Comparison of ENCODE assay signal across 8 mouse cellular contexts in genomic region chr3:88337367-88338020, GRCm38 (mm10). TPM values are rescaled to one million over a fixed set of nuclear protein-coding genes. Genes with fewer than 3 reads are reported as not detected.
A peak's percentile ranks its signal among the peaks of the same experiment; 100 is the strongest.
DNase-seq lines count a peak whose midpoint lies in the region; ATAC-seq and TF ChIP-seq lines count a peak whose summit lies in the region.

No protein-coding gene starts in this region.

- ATAC-seq in lung, embryonic 15.5 days (ENCODE audit: borderline replicate concordance, extremely low read depth, low FRiP score, low TSS enrichment): no peak
- peak; percentile 22 for ATAC-seq in activated CD4-positive, CD25-positive, alpha-beta regulatory T cell, adult 4 months
- ATAC-seq in forebrain, postnatal 0 days: no peak
- peak; percentile 53 for ATAC-seq in liver, embryonic 12.5 days
- no peak for ATAC-seq in stomach, embryonic 15.5 days (ENCODE audit: insufficient read depth, low FRiP score, low read depth)

- peak overlapping the region; percentile 82 for H3K4me3 ChIP-seq in lung, embryonic 15.5 days
- no peak overlapping the region for H3K4me3 ChIP-seq in lung, adult 2 months (replicated peaks; ENCODE audit: extremely low read depth, low read depth, low read length)
- no peak overlapping the region for H3K4me3 ChIP-seq in forebrain, postnatal 0 days (ENCODE audit: low read depth, low read length)
- peak overlapping the region; percentile 80 for H3K4me3 ChIP-seq in liver, embryonic 12.5 days
- H3K4me3 ChIP-seq in stomach, embryonic 15.5 days (replicated peaks): peak overlapping the region; percentile 20; the same call in 1 of the 2 replicates

- no peak overlapping the region for H3K27ac ChIP-seq in lung, embryonic 15.5 days
- H3K27ac ChIP-seq in forebrain, postnatal 0 days (ENCODE audit: low read depth, low read length): no peak overlapping the region
- peak overlapping the region; percentile 96 for H3K27ac ChIP-seq in liver, embryonic 12.5 days
- peak overlapping the region; percentile 40; the same call in 1 of the 2 replicates for H3K27ac ChIP-seq in stomach, embryonic 15.5 days

- peak overlapping the region; percentile 71; the same call in 1 of the 2 replicates for H3K4me2 ChIP-seq in lung, embryonic 15.5 days
- H3K4me2 ChIP-seq in forebrain, postnatal 0 days (ENCODE audit: low read depth): peak overlapping the region; percentile 57; the same call in 1 of the 2 replicates
- H3K4me2 ChIP-seq in liver, embryonic 12.5 days: peak overlapping the region; percentile 81
- peak overlapping the region; percentile 68 for H3K4me2 ChIP-seq in stomach, embryonic 15.5 days

- H3K9me3 ChIP-seq in lung, embryonic 15.5 days: no peaks in the 10 kb centered on the region
- H3K9me3 ChIP-seq in forebrain, postnatal 0 days (ENCODE audit: low read length): no peaks in the 10 kb centered on the region
- no peaks in the 10 kb centered on the region for H3K9me3 ChIP-seq in liver, embryonic 12.5 days (replicated peaks)
- H3K9me3 ChIP-seq in stomach, embryonic 15.5 days: no peaks in the 10 kb centered on the region

- no peak for TF ChIP-seq POLR2A in lung, adult 2 months (IDR thresholded peaks at IDR 0.05; ENCODE audit: borderline replicate concordance, extremely low read depth, low read depth, low read length)

- no peaks in the 10 kb centered on the region for H3K27me3 ChIP-seq in lung, embryonic 15.5 days
- no peaks in the 10 kb centered on the region for H3K27me3 ChIP-seq in forebrain, postnatal 0 days (ENCODE audit: insufficient read depth, low read length)
- H3K27me3 ChIP-seq in liver, embryonic 12.5 days (replicated peaks): peaks cover 1% of the 10 kb centered on the region; the same call in 1 of the 2 replicates
- no peaks in the 10 kb centered on the region for H3K27me3 ChIP-seq in stomach, embryonic 15.5 days (replicated peaks)

- H3K4me1 ChIP-seq in lung, embryonic 15.5 days: peaks cover 23% of the 10 kb centered on the region
- peaks cover 7% of the 10 kb centered on the region for H3K4me1 ChIP-seq in lung, adult 2 months (ENCODE audit: control insufficient read depth, insufficient read depth, low read length)
- H3K4me1 ChIP-seq in forebrain, postnatal 0 days (ENCODE audit: insufficient read depth): peaks cover 16% of the 10 kb centered on the region; the same call in 1 of the 2 replicates
- H3K4me1 ChIP-seq in liver, embryonic 12.5 days: peaks cover 73% of the 10 kb centered on the region
- H3K4me1 ChIP-seq in stomach, embryonic 15.5 days: peaks cover 11% of the 10 kb centered on the region

- H3K36me3 ChIP-seq in lung, embryonic 15.5 days: peaks cover 13% of the 10 kb centered on the region
- H3K36me3 ChIP-seq in forebrain, postnatal 0 days (ENCODE audit: insufficient read depth): peaks cover 10% of the 10 kb centered on the region
- H3K36me3 ChIP-seq in liver, embryonic 12.5 days: peaks cover 28% of the 10 kb centered on the region
- peaks cover 4% of the 10 kb centered on the region for H3K36me3 ChIP-seq in stomach, embryonic 15.5 days

- TF ChIP-seq CTCF in lung, adult 2 months (IDR thresholded peaks at IDR 0.05; ENCODE audit: insufficient read depth, low read length): no peak
- TF ChIP-seq CTCF in forebrain, postnatal 0 days (IDR thresholded peaks at IDR 0.05; ENCODE audit: low read depth): no peak

- no peak for DNase-seq in lung, adult 2 months
- no peak for DNase-seq in forebrain, postnatal 0 days
- DNase-seq in cerebellum, adult 9-11 months: no peak
- DNase-seq in adrenal gland, adult 8-10 months: no peak

- 70% methylated on average over 11 of the region's 11 CpGs for WGBS in lung, embryonic 15.5 days
- WGBS in lung, adult 2 months: 47% methylated on average over 11 of the region's 11 CpGs
- WGBS in forebrain, postnatal 0 days: 86% methylated on average over 11 of the region's 11 CpGs
- WGBS in liver, embryonic 12.5 days (ENCODE audit: insufficient replicate concordance): 22% methylated on average over 11 of the region's 11 CpGs
- WGBS in stomach, embryonic 15.5 days: 54% methylated on average over 11 of the region's 11 CpGs

- no peak overlapping the region for H3K9ac ChIP-seq in lung, embryonic 15.5 days
- H3K9ac ChIP-seq in forebrain, postnatal 0 days: no peak overlapping the region
- peak overlapping the region; percentile 89 for H3K9ac ChIP-seq in liver, embryonic 12.5 days
- no peak overlapping the region for H3K9ac ChIP-seq in stomach, embryonic 15.5 days

RNA-seq across cellular contexts. Expression of gene Smg5, which starts 1.4 kb away (rescaled TPM):
- polyA plus RNA-seq in lung, embryonic 15.5 days (2015; fragmentation: Nextera tagmentation; extraction: Ambion mirVana): 49.4 and 53.1 TPM in 2 replicates
- polyA plus RNA-seq in lung, adult 2 months (2012; rRNA removed): 48.4 and 63.7 TPM in 2 replicates
- 10 to 100 TPM; 30.2 to 50.2 TPM for polyA plus RNA-seq in activated CD4-positive, CD25-positive, alpha-beta regulatory T cell, adult 4 months (2017; shearing (Covaris generic))
- total RNA-seq in forebrain, postnatal 0 days (2014; rRNA removed): 85.3 and 96.5 TPM in 2 replicates
- polyA plus RNA-seq in forebrain, postnatal 0 days (2015; fragmentation: Nextera tagmentation; extraction: Ambion mirVana): 29.2 and 33.8 TPM in 2 replicates
- polyA plus RNA-seq in liver, embryonic 12.5 days (2016; fragmentation: Nextera tagmentation; extraction: Ambion mirVana): 56.1 and 58.8 TPM in 2 replicates
- 48.5 and 51.1 TPM in 2 replicates for polyA plus RNA-seq in stomach, embryonic 15.5 days (2015; fragmentation: Nextera tagmentation; extraction: Ambion mirVana)
- 10 to 100 TPM; 48.2 to 66.6 (median 55.9) TPM for total RNA-seq in adrenal gland, adult 8-10 months (2022)

RNA-seq across cellular contexts. Expression of gene Tmem79, which starts 1.5 kb away (rescaled TPM):
- 7.5 and 9.5 TPM in 2 replicates for polyA plus RNA-seq in lung, embryonic 15.5 days (2015; fragmentation: Nextera tagmentation; extraction: Ambion mirVana)
- 12.4 and 31.8 TPM in 2 replicates for polyA plus RNA-seq in lung, adult 2 months (2012; rRNA removed)
- 1 to 10 TPM in 1 of 2 experiments, under 1 TPM in 1; 0.78 to 1.3 TPM for polyA plus RNA-seq in activated CD4-positive, CD25-positive, alpha-beta regulatory T cell, adult 4 months (2017; shearing (Covaris generic))
- total RNA-seq in forebrain, postnatal 0 days (2014; rRNA removed): 0.33 and 1.5 TPM in 2 replicates
- polyA plus RNA-seq in forebrain, postnatal 0 days (2015; fragmentation: Nextera tagmentation; extraction: Ambion mirVana): 0.79 and 0.92 TPM in 2 replicates
- polyA plus RNA-seq in liver, embryonic 12.5 days (2016; fragmentation: Nextera tagmentation; extraction: Ambion mirVana): 1.6 and 2.0 TPM in 2 replicates
- 21.6 and 30.6 TPM in 2 replicates for polyA plus RNA-seq in stomach, embryonic 15.5 days (2015; fragmentation: Nextera tagmentation; extraction: Ambion mirVana)
- 1 to 10 TPM; 4.4 to 7.1 (median 5.9) TPM for total RNA-seq in adrenal gland, adult 8-10 months (2022)

RNA-seq across cellular contexts. Expression of gene Glmp, which starts 12.7 kb away (rescaled TPM):
- polyA plus RNA-seq in lung, embryonic 15.5 days (2015; fragmentation: Nextera tagmentation; extraction: Ambion mirVana): 192 and 203 TPM in 2 replicates
- 148 and 183 TPM in 2 replicates for polyA plus RNA-seq in lung, adult 2 months (2012; rRNA removed)
- 100 to 1,000 TPM; 356 to 375 TPM for polyA plus RNA-seq in activated CD4-positive, CD25-positive, alpha-beta regulatory T cell, adult 4 months (2017; shearing (Covaris generic))
- total RNA-seq in forebrain, postnatal 0 days (2014; rRNA removed): 44.8 and 55.2 TPM in 2 replicates
- polyA plus RNA-seq in forebrain, postnatal 0 days (2015; fragmentation: Nextera tagmentation; extraction: Ambion mirVana): 118 and 125 TPM in 2 replicates
- polyA plus RNA-seq in liver, embryonic 12.5 days (2016; fragmentation: Nextera tagmentation; extraction: Ambion mirVana): 93.8 and 96.4 TPM in 2 replicates
- 182 and 197 TPM in 2 replicates for polyA plus RNA-seq in stomach, embryonic 15.5 days (2015; fragmentation: Nextera tagmentation; extraction: Ambion mirVana)
- total RNA-seq in adrenal gland, adult 8-10 months (2022): 100 to 1,000 TPM; 233 to 293 (median 254) TPM

RNA-seq across cellular contexts. Expression of gene Paqr6, which starts 26.9 kb away (rescaled TPM):
- 9.5 and 10.1 TPM in 2 replicates for polyA plus RNA-seq in lung, embryonic 15.5 days (2015; fragmentation: Nextera tagmentation; extraction: Ambion mirVana)
- polyA plus RNA-seq in lung, adult 2 months (2012; rRNA removed): 19.1 and 29.1 TPM in 2 replicates
- not detected for polyA plus RNA-seq in activated CD4-positive, CD25-positive, alpha-beta regulatory T cell, adult 4 months (2017; shearing (Covaris generic))
- total RNA-seq in forebrain, postnatal 0 days (2014; rRNA removed): 1.3 and 3.3 TPM in 2 replicates
- polyA plus RNA-seq in forebrain, postnatal 0 days (2015; fragmentation: Nextera tagmentation; extraction: Ambion mirVana): 2.7 and 3.0 TPM in 2 replicates
- 9.2 and 10.0 TPM in 2 replicates for polyA plus RNA-seq in liver, embryonic 12.5 days (2016; fragmentation: Nextera tagmentation; extraction: Ambion mirVana)
- 9.9 and 13.3 TPM in 2 replicates for polyA plus RNA-seq in stomach, embryonic 15.5 days (2015; fragmentation: Nextera tagmentation; extraction: Ambion mirVana)
- total RNA-seq in adrenal gland, adult 8-10 months (2022): 1 to 10 TPM; 4.1 to 6.9 (median 5.4) TPM

RNA-seq across cellular contexts. Expression of gene Bglap3, which starts 35.0 kb away (rescaled TPM):
- polyA plus RNA-seq in lung, embryonic 15.5 days (2015; fragmentation: Nextera tagmentation; extraction: Ambion mirVana): not detected in 2 replicates
- polyA plus RNA-seq in lung, adult 2 months (2012; rRNA removed): 0.20 and 23.9 TPM in 2 replicates
- polyA plus RNA-seq in activated CD4-positive, CD25-positive, alpha-beta regulatory T cell, adult 4 months (2017; shearing (Covaris generic)): not detected
- not detected in 2 replicates for total RNA-seq in forebrain, postnatal 0 days (2014; rRNA removed)
- polyA plus RNA-seq in forebrain, postnatal 0 days (2015; fragmentation: Nextera tagmentation; extraction: Ambion mirVana): not detected in 2 replicates
- 0.11 and 0.13 TPM in 2 replicates for polyA plus RNA-seq in liver, embryonic 12.5 days (2016; fragmentation: Nextera tagmentation; extraction: Ambion mirVana)
- polyA plus RNA-seq in stomach, embryonic 15.5 days (2015; fragmentation: Nextera tagmentation; extraction: Ambion mirVana): 1.8 and 4.1 TPM in 2 replicates
- total RNA-seq in adrenal gland, adult 8-10 months (2022): 1 to 10 TPM in 2 of 4 experiments, under 1 TPM in 1, not detected in 1; 0.89 to 1.9 (median 1.3) TPM

Comparison
In these comparisons a context has a peak if more than half of its experiments do, and no peak if none do; other contexts are left out.
1. H3K4me3 ChIP-seq: peak in lung, embryonic 15.5 days (single experiment), liver, embryonic 12.5 days (single experiment) and stomach, embryonic 15.5 days (single experiment); none in lung, adult 2 months (single experiment) and forebrain, postnatal 0 days (single experiment).
2. ATAC-seq: peak in activated CD4-positive, CD25-positive, alpha-beta regulatory T cell, adult 4 months (single experiment) and liver, embryonic 12.5 days (single experiment); none in lung, embryonic 15.5 days (single experiment), forebrain, postnatal 0 days (single experiment) and stomach, embryonic 15.5 days (single experiment).
3. H3K27ac ChIP-seq: peak in liver, embryonic 12.5 days (single experiment) and stomach, embryonic 15.5 days (single experiment); none in lung, embryonic 15.5 days (single experiment) and forebrain, postnatal 0 days (single experiment).
4. Peak in every context shown above with its lines, with median percentiles within 50 percentile points of each other: H3K4me2 ChIP-seq.